Mouse (Mus musculus): ENCODE results near the gene Il4i1. TPM values are rescaled to one million over a fixed set of nuclear protein-coding genes. Genes with fewer than 3 reads are reported as not detected.

Il4i1 gene
- polyA plus RNA-seq, 1 experiment from 2014 or later = 1.1 TPM

GRCm38 (mm10) chr7:44836423-44837053, 20.4 kb downstream of the Il4i1 start:
- H3K4me1 ChIP-seq (ENCODE audit: control insufficient read depth, insufficient read depth, low read length) = peaks cover 15% of the 10 kb centered on the region
- no peak overlapping the region for H3K4me2 ChIP-seq (ENCODE audit: low read depth, severe bottlenecking)
- no peak overlapping the region for H3K27ac ChIP-seq (replicated peaks; ENCODE audit: low read depth, low read length)
- H3K36me3 ChIP-seq (ENCODE audit: control insufficient read depth, insufficient read depth, low read length) = no peaks in the 10 kb centered on the region; the same call in 1 of the 2 replicates
- H3K4me3 ChIP-seq (ENCODE audit: low read depth, low read length) = no peak overlapping the region
- H3K9ac ChIP-seq (ENCODE audit: low read length) = no peak overlapping the region
- DNase-seq (ENCODE audit: low spot score) = no peak
- WGBS = 80% methylated on average over 9 of the region's 9 CpGs
- H3K9me3 ChIP-seq (ENCODE audit: control insufficient read depth, low read length) = no peaks in the 10 kb centered on the region
- peaks cover 18% of the 10 kb centered on the region for H3K27me3 ChIP-seq (ENCODE audit: control insufficient read depth, insufficient read depth, low read length)
- no peak for ATAC-seq (ENCODE audit: insufficient number of reproducible peaks, low FRiP score, low TSS enrichment, low read depth)

- no peak overlapping the region for H3K4me2 ChIP-seq (ENCODE audit: low read depth, severe bottlenecking)
- no peak overlapping the region for H3K4me3 ChIP-seq (ENCODE audit: low read depth, low read length)
- H3K27me3 ChIP-seq (ENCODE audit: control insufficient read depth, insufficient read depth, low read length) = peaks cover 18% of the 10 kb centered on the region
- no peak for DNase-seq (ENCODE audit: low spot score)
- 86% methylated on average over 6 of the region's 6 CpGs for WGBS
- no peak overlapping the region for H3K9ac ChIP-seq (ENCODE audit: low read length)
- H3K27ac ChIP-seq (replicated peaks; ENCODE audit: low read depth, low read length) = no peak overlapping the region
- peaks cover 15% of the 10 kb centered on the region for H3K4me1 ChIP-seq (ENCODE audit: control insufficient read depth, insufficient read depth, low read length)
- no peaks in the 10 kb centered on the region for H3K9me3 ChIP-seq (ENCODE audit: control insufficient read depth, low read length)
- H3K36me3 ChIP-seq (ENCODE audit: control insufficient read depth, insufficient read depth, low read length) = peaks cover 3% of the 10 kb centered on the region
- no peak for ATAC-seq (ENCODE audit: insufficient number of reproducible peaks, low FRiP score, low TSS enrichment, low read depth)
These were observed 21.9 kb downstream of the Il4i1 start for GRCm38 (mm10) chr7:44838073-44838472.

GRCm38 (mm10) chr7:44839171-44839490, 22.9 kb downstream of the Il4i1 start:
- peaks cover 18% of the 10 kb centered on the region for H3K27me3 ChIP-seq (ENCODE audit: control insufficient read depth, insufficient read depth, low read length)
- DNase-seq (ENCODE audit: low spot score) = no peak
- no peaks in the 10 kb centered on the region for H3K9me3 ChIP-seq (ENCODE audit: control insufficient read depth, low read length)
- 25% methylated on average over 11 of the region's 11 CpGs for WGBS
- H3K4me3 ChIP-seq (ENCODE audit: low read depth, low read length) = peak overlapping the region; percentile 31
- no peak overlapping the region; the same call in 1 of the 2 replicates for H3K9ac ChIP-seq (ENCODE audit: low read length)
- H3K27ac ChIP-seq (replicated peaks; ENCODE audit: low read depth, low read length) = no peak overlapping the region
- H3K36me3 ChIP-seq (ENCODE audit: control insufficient read depth, insufficient read depth, low read length) = peaks cover 6% of the 10 kb centered on the region
- H3K4me2 ChIP-seq (ENCODE audit: low read depth, severe bottlenecking) = peak overlapping the region; percentile 52
- no peak for ATAC-seq (ENCODE audit: insufficient number of reproducible peaks, low FRiP score, low TSS enrichment, low read depth)
- H3K4me1 ChIP-seq (ENCODE audit: control insufficient read depth, insufficient read depth, low read length) = peaks cover 15% of the 10 kb centered on the region

GRCm38 (mm10) chr7:44839491-44840191, 23.5 kb downstream of the Il4i1 start:
- Histone ChIP-seq H3K4me1 (ENCODE audit: control insufficient read depth, insufficient read depth, low read length) (peaks cover 15% of the 10 kb centered on the region), H3K36me3 (ENCODE audit: control insufficient read depth, insufficient read depth, low read length) (peaks cover 6% of the 10 kb centered on the region), H3K9ac (ENCODE audit: low read length) (peak overlapping the region; percentile 17; the same call in 1 of the 2 replicates), H3K9me3 (ENCODE audit: control insufficient read depth, low read length) (no peaks in the 10 kb centered on the region), H3K4me3 (ENCODE audit: low read depth, low read length) (peak overlapping the region; percentile 31), H3K27me3 (ENCODE audit: control insufficient read depth, insufficient read depth, low read length) (peaks cover 18% of the 10 kb centered on the region), H3K4me2 (ENCODE audit: low read depth, severe bottlenecking) (peak overlapping the region; percentile 52), H3K27ac (replicated peaks; ENCODE audit: low read depth, low read length) (no peak overlapping the region)
- ATAC-seq (ENCODE audit: insufficient number of reproducible peaks, low FRiP score, low TSS enrichment, low read depth) (peak; percentile 62; the same call in 1 of the 2 replicates), DNase-seq (ENCODE audit: low spot score) (peak; percentile 58)
- 2% methylated on average over 58 of the region's 58 CpGs for WGBS

- Histone ChIP-seq H3K36me3 (ENCODE audit: control insufficient read depth, insufficient read depth, low read length) (peaks cover 13% of the 10 kb centered on the region), H3K9me3 (ENCODE audit: control insufficient read depth, low read length) (no peaks in the 10 kb centered on the region), H3K27ac (replicated peaks; ENCODE audit: low read depth, low read length) (no peak overlapping the region), H3K4me1 (ENCODE audit: control insufficient read depth, insufficient read depth, low read length) (peaks cover 13% of the 10 kb centered on the region), H3K9ac (ENCODE audit: low read length) (no peak overlapping the region), H3K4me2 (ENCODE audit: low read depth, severe bottlenecking) (peak overlapping the region; percentile 52; the same call in 1 of the 2 replicates), H3K27me3 (ENCODE audit: control insufficient read depth, insufficient read depth, low read length) (peaks cover 18% of the 10 kb centered on the region), H3K4me3 (ENCODE audit: low read depth, low read length) (peak overlapping the region; percentile 31)
- ATAC-seq (ENCODE audit: insufficient number of reproducible peaks, low FRiP score, low TSS enrichment, low read depth) = no peak
- DNase-seq (ENCODE audit: low spot score) = no peak
- WGBS = 61% methylated on average over 14 of the region's 14 CpGs
These were observed 24.2 kb downstream of the Il4i1 start for GRCm38 (mm10) chr7:44840426-44840825.

- Histone ChIP-seq H3K27ac (replicated peaks; ENCODE audit: low read depth, low read length) (no peak overlapping the region), H3K4me3 (ENCODE audit: low read depth, low read length) (no peak overlapping the region), H3K9me3 (ENCODE audit: control insufficient read depth, low read length) (no peaks in the 10 kb centered on the region), H3K9ac (ENCODE audit: low read length) (no peak overlapping the region), H3K27me3 (ENCODE audit: control insufficient read depth, insufficient read depth, low read length) (peaks cover 18% of the 10 kb centered on the region), H3K4me2 (ENCODE audit: low read depth, severe bottlenecking) (no peak overlapping the region), H3K36me3 (ENCODE audit: control insufficient read depth, insufficient read depth, low read length) (peaks cover 21% of the 10 kb centered on the region), H3K4me1 (ENCODE audit: control insufficient read depth, insufficient read depth, low read length) (peaks cover 11% of the 10 kb centered on the region)
- ATAC-seq (ENCODE audit: insufficient number of reproducible peaks, low FRiP score, low TSS enrichment, low read depth) (no peak), DNase-seq (ENCODE audit: low spot score) (no peak)
- WGBS = 89% methylated on average over 8 of the region's 8 CpGs
These were observed 25.8 kb downstream of the Il4i1 start for GRCm38 (mm10) chr7:44841825-44842463.

- peaks cover 8% of the 10 kb centered on the region for H3K4me1 ChIP-seq (ENCODE audit: control insufficient read depth, insufficient read depth, low read length)
- ATAC-seq (ENCODE audit: insufficient number of reproducible peaks, low FRiP score, low TSS enrichment, low read depth) = no peak
- no peak overlapping the region for H3K27ac ChIP-seq (replicated peaks; ENCODE audit: low read depth, low read length)
- H3K9me3 ChIP-seq (ENCODE audit: control insufficient read depth, low read length) = no peaks in the 10 kb centered on the region
- peaks cover 21% of the 10 kb centered on the region for H3K36me3 ChIP-seq (ENCODE audit: control insufficient read depth, insufficient read depth, low read length)
- 94% methylated on average over 10 of the region's 10 CpGs for WGBS
- H3K9ac ChIP-seq (ENCODE audit: low read length) = no peak overlapping the region
- H3K4me3 ChIP-seq (ENCODE audit: low read depth, low read length) = no peak overlapping the region
- DNase-seq (ENCODE audit: low spot score) = no peak
- peaks cover 9% of the 10 kb centered on the region for H3K27me3 ChIP-seq (ENCODE audit: control insufficient read depth, insufficient read depth, low read length)
- H3K4me2 ChIP-seq (ENCODE audit: low read depth, severe bottlenecking) = no peak overlapping the region
These were observed 28.8 kb downstream of the Il4i1 start for GRCm38 (mm10) chr7:44845006-44845405.

- Histone ChIP-seq H3K4me1 (ENCODE audit: control insufficient read depth, insufficient read depth, low read length) (peaks cover 12% of the 10 kb centered on the region), H3K9ac (ENCODE audit: low read length) (no peak overlapping the region), H3K9me3 (ENCODE audit: control insufficient read depth, low read length) (no peaks in the 10 kb centered on the region), H3K4me3 (ENCODE audit: low read depth, low read length) (no peak overlapping the region), H3K27me3 (ENCODE audit: control insufficient read depth, insufficient read depth, low read length) (no peaks in the 10 kb centered on the region), H3K4me2 (ENCODE audit: low read depth, severe bottlenecking) (no peak overlapping the region), H3K36me3 (ENCODE audit: control insufficient read depth, insufficient read depth, low read length) (peaks cover 23% of the 10 kb centered on the region), H3K27ac (replicated peaks; ENCODE audit: low read depth, low read length) (no peak overlapping the region)
- ATAC-seq (ENCODE audit: insufficient number of reproducible peaks, low FRiP score, low TSS enrichment, low read depth) (no peak), DNase-seq (ENCODE audit: low spot score) (no peak)
- 90% methylated on average over 7 of the region's 7 CpGs for WGBS
These were observed 30.6 kb downstream of the Il4i1 start for GRCm38 (mm10) chr7:44846804-44847203.
